Mouse (Mus musculus): ENCODE results near the gene Nr2c2. TPM values are rescaled to one million over a fixed set of nuclear protein-coding genes. Genes with fewer than 3 reads are reported as not detected.

Nr2c2 gene
- polyA plus RNA-seq, 1 experiment = 5.6 TPM

DNA sequence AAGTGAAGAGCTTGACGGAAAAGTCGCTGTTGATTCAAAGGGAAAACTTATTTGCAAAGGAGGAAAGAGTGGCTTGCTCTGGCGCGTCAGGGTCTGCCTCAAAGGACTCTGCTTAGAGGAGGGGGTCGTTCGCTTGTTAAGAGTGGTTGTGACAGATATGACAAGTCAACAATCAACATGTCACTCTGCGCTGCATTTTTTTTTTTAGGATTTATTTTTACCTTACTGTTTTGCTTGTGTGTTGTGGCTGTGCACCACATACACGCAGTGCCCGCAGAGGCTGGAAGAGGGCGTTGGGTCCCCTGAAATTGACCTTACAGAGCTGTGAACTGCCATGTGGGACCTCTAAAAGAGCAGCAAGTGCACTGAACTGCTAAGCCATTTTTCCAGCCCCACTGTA is 93.0 kb downstream of the Nr2c2 start:
- H3K79me3 ChIP-seq (ENCODE audit: low read depth) = peaks cover 31% of the 10 kb centered on the region
- peaks cover 38% of the 10 kb centered on the region for H3K36me3 ChIP-seq (ENCODE audit: control insufficient read depth, insufficient read depth)
- peak overlapping the region; percentile 85 for H3K4me3 ChIP-seq (ENCODE audit: insufficient read depth, poor library complexity, severe bottlenecking)
- TF ChIP-seq USF1 (IDR thresholded peaks at IDR 0.05; ENCODE audit: low read depth) (no peak), CTCF (IDR thresholded peaks at IDR 0.05; ENCODE audit: control insufficient read depth, insufficient read depth, insufficient read length) (no peak), MYOD1 (IDR thresholded peaks at IDR 0.05; ENCODE audit: control insufficient read depth, insufficient read length, low read depth) (no peak), MYOG (IDR thresholded peaks at IDR 0.05; ENCODE audit: control insufficient read depth, extremely low read depth, insufficient read length) (no peak), FOSL1 (IDR thresholded peaks at IDR 0.05; ENCODE audit: insufficient read depth, low read length, poor library complexity, severe bottlenecking) (no peak), MAX (IDR thresholded peaks at IDR 0.05) (no peak), CEBPB (IDR thresholded peaks at IDR 0.05; ENCODE audit: low read depth) (no peak)
- H3ac ChIP-seq (ENCODE audit: control insufficient read depth, insufficient read length, low read depth) = no peak overlapping the region
- peaks cover 42% of the 10 kb centered on the region for H3K79me2 ChIP-seq (ENCODE audit: control insufficient read depth, insufficient read depth)
- no peaks in the 10 kb centered on the region for H3K27me3 ChIP-seq (ENCODE audit: control insufficient read depth, insufficient read depth, insufficient read length)

DNA sequence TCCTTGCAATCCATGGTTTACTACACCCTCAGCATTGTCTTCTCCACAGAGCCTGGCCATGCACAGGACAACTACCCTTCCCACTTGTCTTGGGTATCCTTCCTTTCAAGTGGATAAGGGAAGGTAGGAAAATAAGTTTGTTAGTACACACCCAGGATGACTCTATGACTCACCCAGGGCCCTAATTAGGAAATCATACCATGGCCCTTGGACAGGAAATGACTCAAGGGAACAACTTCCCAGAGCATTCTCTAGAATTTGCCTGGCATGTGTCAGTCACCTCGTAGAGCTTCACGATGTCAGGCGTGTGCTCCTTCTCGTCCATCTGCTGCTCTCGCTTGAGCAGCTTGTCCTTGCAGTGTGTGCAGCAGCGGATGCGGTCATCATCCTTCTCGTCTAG is 108.2 kb downstream of the Nr2c2 start:
- no peak for TF ChIP-seq USF1 (IDR thresholded peaks at IDR 0.05; ENCODE audit: low read depth)
- no peak for TF ChIP-seq FOSL1 (IDR thresholded peaks at IDR 0.05; ENCODE audit: insufficient read depth, low read length, poor library complexity, severe bottlenecking)
- TF ChIP-seq CEBPB (IDR thresholded peaks at IDR 0.05; ENCODE audit: low read depth) = peak; percentile 15
- TF ChIP-seq MYOD1 (IDR thresholded peaks at IDR 0.05; ENCODE audit: control insufficient read depth, insufficient read length, low read depth) = no peak
- H3ac ChIP-seq (ENCODE audit: control insufficient read depth, insufficient read length, low read depth) = no peak overlapping the region
- no peak overlapping the region for H3K4me3 ChIP-seq (ENCODE audit: insufficient read depth, poor library complexity, severe bottlenecking)
- H3K79me3 ChIP-seq (ENCODE audit: low read depth) = no peaks in the 10 kb centered on the region
- peaks cover 56% of the 10 kb centered on the region for H3K36me3 ChIP-seq (ENCODE audit: control insufficient read depth, insufficient read depth)
- H3K79me2 ChIP-seq (ENCODE audit: control insufficient read depth, insufficient read depth) = no peaks in the 10 kb centered on the region
- no peaks in the 10 kb centered on the region for H3K27me3 ChIP-seq (ENCODE audit: control insufficient read depth, insufficient read depth, insufficient read length)

- Histone ChIP-seq H3K79me3 (ENCODE audit: low read depth) (peaks cover 27% of the 10 kb centered on the region), H3K27me3 (ENCODE audit: control insufficient read depth, insufficient read depth, insufficient read length) (no peaks in the 10 kb centered on the region), H3K79me2 (ENCODE audit: control insufficient read depth, insufficient read depth) (peaks cover 39% of the 10 kb centered on the region), H3ac (ENCODE audit: control insufficient read depth, insufficient read length, low read depth) (peak overlapping the region; percentile 98), H3K4me3 (ENCODE audit: insufficient read depth, poor library complexity, severe bottlenecking) (peak overlapping the region; percentile 87), H3K36me3 (ENCODE audit: control insufficient read depth, insufficient read depth) (peaks cover 5% of the 10 kb centered on the region)
- no peak for TF ChIP-seq USF1 (IDR thresholded peaks at IDR 0.05; ENCODE audit: low read depth)
- no peak for TF ChIP-seq FOSL1 (IDR thresholded peaks at IDR 0.05; ENCODE audit: insufficient read depth, low read length, poor library complexity, severe bottlenecking)
- no peak for TF ChIP-seq CTCF (IDR thresholded peaks at IDR 0.05; ENCODE audit: control insufficient read depth, insufficient read depth, insufficient read length)
- TF ChIP-seq MAX (IDR thresholded peaks at IDR 0.05) = no peak
- no peak for TF ChIP-seq MYOG (IDR thresholded peaks at IDR 0.05; ENCODE audit: control insufficient read depth, extremely low read depth, insufficient read length)
- TF ChIP-seq CEBPB (IDR thresholded peaks at IDR 0.05; ENCODE audit: low read depth) = no peak
- TF ChIP-seq MYOD1 (IDR thresholded peaks at IDR 0.05; ENCODE audit: control insufficient read depth, insufficient read length, low read depth) = no peak
These were observed 123.0 kb downstream of the Nr2c2 start for GRCm38 (mm10) chr6:92214055-92214772.

DNA sequence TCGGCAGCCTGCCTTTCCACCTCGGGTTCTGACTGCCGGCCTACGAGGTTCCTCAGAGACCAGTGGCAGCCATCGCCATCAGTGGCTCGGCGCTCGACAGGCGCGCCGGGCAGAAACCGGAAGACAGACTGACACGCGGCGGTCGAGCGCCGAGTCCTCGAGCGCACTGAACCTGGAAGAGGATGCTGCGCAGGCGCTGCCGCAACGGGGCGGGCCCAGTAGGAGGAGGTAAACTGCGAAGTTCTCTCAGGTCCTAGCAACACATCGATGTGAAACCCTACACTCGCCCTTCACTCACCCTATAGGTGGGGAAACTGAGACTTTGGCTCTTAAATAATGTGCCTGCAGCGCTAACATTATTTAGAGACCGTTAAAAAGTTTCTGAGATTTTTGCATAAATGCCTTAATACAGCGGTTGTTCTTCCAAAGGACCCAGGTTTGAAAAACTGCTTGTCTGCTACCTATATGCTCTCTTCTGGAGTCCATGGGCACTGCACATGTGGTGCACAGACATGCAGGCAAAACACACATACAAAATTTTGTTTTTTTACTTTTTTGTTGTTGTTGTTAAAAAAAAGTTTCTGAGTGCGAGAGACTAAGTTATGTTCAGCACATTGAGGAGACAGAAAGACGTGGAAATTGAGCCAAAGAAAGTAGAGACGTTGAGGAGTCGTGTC is 123.7 kb downstream of the Nr2c2 start, which contains the start of gene Rbsn:
Gene Rbsn (minus strand): TSS at position 153 of the 677 bp plus-strand sequence.
- H3K36me3 ChIP-seq (ENCODE audit: control insufficient read depth, insufficient read depth) = peaks cover 5% of the 10 kb centered on the region
- peaks cover 2% of the 10 kb centered on the region for H3K27me3 ChIP-seq (ENCODE audit: control insufficient read depth, insufficient read depth, insufficient read length)
- peak within 1 kb of the TSS; percentile 87 for H3K4me3 ChIP-seq (ENCODE audit: insufficient read depth, poor library complexity, severe bottlenecking)
- H3K79me3 ChIP-seq (ENCODE audit: low read depth) = peaks cover 25% of the 10 kb centered on the region
- H3ac ChIP-seq (ENCODE audit: control insufficient read depth, insufficient read length, low read depth) = peak within 1 kb of the TSS; percentile 98
- TF ChIP-seq CEBPB (IDR thresholded peaks at IDR 0.05; ENCODE audit: low read depth) = no peak
- TF ChIP-seq MAX (IDR thresholded peaks at IDR 0.05) = peak; percentile 63
- peaks cover 39% of the 10 kb centered on the region for H3K79me2 ChIP-seq (ENCODE audit: control insufficient read depth, insufficient read depth)

- Histone ChIP-seq H3K4me3 (ENCODE audit: insufficient read depth, poor library complexity, severe bottlenecking) (no peak overlapping the region), H3K36me3 (ENCODE audit: control insufficient read depth, insufficient read depth) (no peaks in the 10 kb centered on the region), H3K79me3 (ENCODE audit: low read depth) (peaks cover under 1% of the 10 kb centered on the region), H3K27me3 (ENCODE audit: control insufficient read depth, insufficient read depth, insufficient read length) (peaks cover 22% of the 10 kb centered on the region), H3ac (ENCODE audit: control insufficient read depth, insufficient read length, low read depth) (no peak overlapping the region), H3K79me2 (ENCODE audit: control insufficient read depth, insufficient read depth) (peaks cover 2% of the 10 kb centered on the region)
- no peak for TF ChIP-seq MAX (IDR thresholded peaks at IDR 0.05)
- peak; percentile 6 for TF ChIP-seq CTCF (IDR thresholded peaks at IDR 0.05; ENCODE audit: control insufficient read depth, insufficient read depth, insufficient read length)
These were observed 128.3 kb downstream of the Nr2c2 start for GRCm38 (mm10) chr6:92219445-92219844.

DNA sequence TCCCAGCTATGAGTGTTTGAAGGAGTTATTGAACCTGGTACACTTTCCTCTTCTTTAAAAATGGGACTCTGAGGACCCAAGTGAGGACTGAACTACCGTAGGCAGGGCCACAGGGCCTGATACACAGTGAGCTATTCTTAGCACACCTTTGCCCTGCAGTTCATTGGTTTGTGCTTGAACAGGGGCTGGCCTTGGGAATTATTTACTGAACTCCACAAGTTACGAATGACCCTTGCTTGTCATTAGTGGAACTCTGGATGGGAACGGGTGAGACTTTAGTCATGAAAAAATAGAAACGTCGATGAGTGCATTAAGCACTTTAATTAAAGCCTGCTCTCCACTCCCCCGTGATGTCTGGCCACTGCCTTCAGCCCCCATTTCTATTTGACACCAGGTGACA is 130.4 kb downstream of the Nr2c2 start:
- H3ac ChIP-seq (ENCODE audit: control insufficient read depth, insufficient read length, low read depth) = no peak overlapping the region
- H3K79me2 ChIP-seq (ENCODE audit: control insufficient read depth, insufficient read depth) = no peaks in the 10 kb centered on the region
- peaks cover 22% of the 10 kb centered on the region for H3K27me3 ChIP-seq (ENCODE audit: control insufficient read depth, insufficient read depth, insufficient read length)
- H3K4me3 ChIP-seq (ENCODE audit: insufficient read depth, poor library complexity, severe bottlenecking) = no peak overlapping the region
- H3K36me3 ChIP-seq (ENCODE audit: control insufficient read depth, insufficient read depth) = no peaks in the 10 kb centered on the region
- H3K79me3 ChIP-seq (ENCODE audit: low read depth) = no peaks in the 10 kb centered on the region
- TF ChIP-seq FOSL1 (IDR thresholded peaks at IDR 0.05; ENCODE audit: insufficient read depth, low read length, poor library complexity, severe bottlenecking) (no peak), CTCF (IDR thresholded peaks at IDR 0.05; ENCODE audit: control insufficient read depth, insufficient read depth, insufficient read length) (no peak), MAX (IDR thresholded peaks at IDR 0.05) (no peak), MYOG (IDR thresholded peaks at IDR 0.05; ENCODE audit: control insufficient read depth, extremely low read depth, insufficient read length) (no peak), CEBPB (IDR thresholded peaks at IDR 0.05; ENCODE audit: low read depth) (no peak), MYOD1 (IDR thresholded peaks at IDR 0.05; ENCODE audit: control insufficient read depth, insufficient read length, low read depth) (no peak), USF1 (IDR thresholded peaks at IDR 0.05; ENCODE audit: low read depth) (no peak)

Data from C2C12 (cell line).